Mouse (Mus musculus) MEL (cell line): Measurements from ENCODE around the gene Cavin2. TPM values are rescaled to one million over a fixed set of nuclear protein-coding genes. Genes with fewer than 3 reads are reported as not detected.

ENCODE experiments used
- polyA plus RNA-seq, 2 experiments: library from polyadenylated mRNA; stranded (reverse) in 1 of 2; unstranded in 1 of 2; fragments of >175 nt in 1 of 2; fragments of >200 nt in 1 of 2; gene quantifications; 2 replicates each; pipeline versions ENCODE4 v1.2.1 to v1.2.4; 2012; ENCODE audit warnings: low replicate concordance in 2 of 2, low read depth in 1 of 2; ENCODE audit not compliant: insufficient read length in 2 of 2, insufficient read depth in 1 of 2, missing spikeins in 1 of 2
- total RNA-seq: library from RNA; depleted of rRNA; stranded (reverse); fragments of 300-350 nt; gene quantifications from 2 replicates; pipeline ENCODE4 v1.2.3, GENCODE M21; 2012; rRNA removed

Cavin2 gene
- total and polyA plus RNA-seq, 3 experiments: not detected

Other genes with a start within 250 kb of the Cavin2 start
- 10.0 and 11.7 TPM in 2 replicates for gene Nabp1, start 189.3 kb downstream of the Cavin2 start, total RNA-seq
- gene Nabp1, start 189.3 kb downstream of the Cavin2 start, polyA plus RNA-seq: 1 to 10 TPM in 1 of 2 experiments, not detected in 1; 5.4 TPM